Mouse (Mus musculus) naive thymus-derived CD4-positive, alpha-beta T cell, adult 5 months (primary cell): ENCODE data around the gene Gm8374. TPM values are rescaled to one million over a fixed set of nuclear protein-coding genes. Genes with fewer than 3 reads are reported as not detected.

ENCODE experiments used
- polyA plus RNA-seq: library from polyadenylated mRNA; unstranded; fragments of 100-300 nt; shearing (Covaris generic); gene quantifications from one replicate; pipeline ENCODE4 v1.2.1, GENCODE M21; 2017

Gene Gm8374
- not detected for polyA plus RNA-seq

GRCm38 (mm10) chr14:7365034-7365433, at the start of gene Gm8374:
TSS of gene Gm8374 (minus strand) at chr14:7365134.

GRCm38 (mm10) chr14:7332295-7332694, 32.6 kb downstream of the Gm8374 start, which contains the start of gene Gm5797:
TSS of gene Gm5797 (minus strand) at chr14:7332395.

GRCm38 (mm10) chr14:7314661-7315060, 50.3 kb downstream of the Gm8374 start, which contains the start of gene Gm3739:
TSS of gene Gm3739 (minus strand) at chr14:7315049.

Other genes starting within 250 kb of the Gm8374 start
- gene Gm6676, start 239.7 kb downstream of the Gm8374 start, polyA plus RNA-seq, result not detected
- 0.21 TPM for gene Gm3512, start 190.6 kb downstream of the Gm8374 start, polyA plus RNA-seq
- not detected for gene Gm16434, start 170.6 kb downstream of the Gm8374 start, polyA plus RNA-seq
- not detected for gene Gm3727, start 100.4 kb downstream of the Gm8374 start, polyA plus RNA-seq
- 0.21 TPM for gene Gm3739, start 50.1 kb downstream of the Gm8374 start, polyA plus RNA-seq
- gene Gm5797, start 32.7 kb downstream of the Gm8374 start, polyA plus RNA-seq, result not detected
- gene Gm3755, start 85.8 kb upstream of the Gm8374 start, polyA plus RNA-seq, result not detected
- not detected for gene Gm3752, start 118.6 kb upstream of the Gm8374 start, polyA plus RNA-seq
- gene Gm3558, start 203.4 kb upstream of the Gm8374 start, polyA plus RNA-seq, result not detected
- not detected for gene Gm10338, start 230.5 kb upstream of the Gm8374 start, polyA plus RNA-seq